Mouse (Mus musculus) embryonic facial prominence, embryonic 10.5 days (tissue): ENCODE measurements around the gene Trmt44. TPM values are rescaled to one million over a fixed set of nuclear protein-coding genes. Genes with fewer than 3 reads are reported as not detected.

ENCODE experiments used
- DNase-seq: peaks from one replicate; pipeline ENCODE4 v3.0.0-alpha.2; 2017; ENCODE audit warnings: low spot score
- H3K27ac ChIP-seq: fragments of 300-500 bp; sonication (generic); replicated peaks from 2 replicates; pipeline ENCODE4 v1.5.1; 2016; ENCODE audit warnings: mild to moderate bottlenecking
- H3K27me3 ChIP-seq: fragments of 300-500 bp; sonication (generic); replicated peaks from 2 replicates; pipeline ENCODE4 v1.6.1; 2016; ENCODE audit warnings: low read depth, mild to moderate bottlenecking; ENCODE audit not compliant: poor library complexity, severe bottlenecking
- H3K36me3 ChIP-seq: fragments of 300-500 bp; sonication (generic); replicated peaks from 2 replicates; pipeline ENCODE4 v1.6.1; 2016; ENCODE audit warnings: mild to moderate bottlenecking, moderate library complexity
- H3K4me1 ChIP-seq: fragments of 300-500 bp; sonication (generic); 2 replicates; pipeline ENCODE4 v1.6.1; 2016
- H3K4me3 ChIP-seq: fragments of 300-500 bp; sonication (generic); 2 replicates; pipeline ENCODE4 v1.5.1; 2016; ENCODE audit warnings: mild to moderate bottlenecking, moderate library complexity
- H3K9me3 ChIP-seq: fragments of 300-500 bp; sonication (generic); 2 replicates; pipeline ENCODE4 v1.6.1; 2016; ENCODE audit warnings: mild to moderate bottlenecking
- WGBS: fragments of 180-500 bp; shearing (Covaris S2); methylation state at CpG from one replicate; pipeline ENCODE4 v1.1.7; 2016; 5-methylcytosine and 5-hydroxymethylcytosine counted together
- polyA plus RNA-seq: library from polyadenylated mRNA; unstranded; fragments of >200 nt; fragmentation: Nextera tagmentation; extraction: Ambion mirVana; gene quantifications from 2 replicates; pipeline ENCODE4 v1.2.1, GENCODE M21; 2016

Gene Trmt44
- polyA plus RNA-seq, 1 experiment from 2014 or later: 10.0 TPM

DNA sequence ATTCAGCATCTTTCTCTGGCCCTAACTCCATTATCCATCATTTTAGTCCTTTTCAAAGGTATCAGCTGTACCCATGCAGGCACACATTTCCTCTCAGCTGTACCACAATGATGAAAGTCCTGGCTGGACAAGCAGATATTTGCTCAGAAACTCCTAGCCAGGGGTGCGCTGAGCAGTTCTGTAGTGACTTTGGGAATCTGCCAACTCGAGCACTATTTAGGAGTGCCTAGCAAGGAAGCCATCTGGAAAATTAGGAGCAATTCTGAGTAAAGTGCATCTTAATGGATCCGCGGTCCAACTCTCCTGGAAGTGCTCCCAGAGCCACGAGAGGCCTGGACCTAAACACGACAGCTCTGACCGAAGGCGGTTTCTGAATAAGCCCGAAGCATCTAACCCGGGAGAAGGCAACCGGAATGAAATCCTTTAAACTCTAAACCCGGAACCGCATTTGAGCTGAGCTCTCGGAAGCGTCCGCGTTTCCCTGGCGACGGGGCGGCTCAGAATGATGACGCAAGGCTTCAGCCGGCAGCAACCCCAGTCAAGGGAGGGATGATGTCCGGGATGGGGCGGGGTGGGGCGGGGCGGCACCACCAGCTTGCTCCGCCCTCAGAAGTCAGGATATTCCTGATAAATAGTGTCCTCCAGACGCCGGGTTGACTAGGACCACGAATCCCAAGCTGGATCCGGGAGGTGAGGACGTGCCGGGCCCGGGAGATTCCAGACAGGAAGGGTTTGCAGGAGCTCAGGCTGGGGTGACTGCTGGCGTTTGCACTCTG lies 7.8 kb upstream of the Trmt44 start, which contains the start of gene Acox3:
Gene Acox3, plus strand, starts transcription at position 596 of the 776 bp plus-strand sequence.
- peak within 1 kb of the TSS; percentile 66 for H3K27ac ChIP-seq
- no peaks in the 10 kb centered on the region for H3K36me3 ChIP-seq
- peaks cover 15% of the 10 kb centered on the region for H3K4me1 ChIP-seq
- WGBS: under 1% methylated on average over 35 of the region's 35 CpGs
- H3K4me3 ChIP-seq: peak within 1 kb of the TSS; percentile 67
- DNase-seq: peak; percentile 95
- no peaks in the 10 kb centered on the region for H3K9me3 ChIP-seq
- no peaks in the 10 kb centered on the region for H3K27me3 ChIP-seq

DNA sequence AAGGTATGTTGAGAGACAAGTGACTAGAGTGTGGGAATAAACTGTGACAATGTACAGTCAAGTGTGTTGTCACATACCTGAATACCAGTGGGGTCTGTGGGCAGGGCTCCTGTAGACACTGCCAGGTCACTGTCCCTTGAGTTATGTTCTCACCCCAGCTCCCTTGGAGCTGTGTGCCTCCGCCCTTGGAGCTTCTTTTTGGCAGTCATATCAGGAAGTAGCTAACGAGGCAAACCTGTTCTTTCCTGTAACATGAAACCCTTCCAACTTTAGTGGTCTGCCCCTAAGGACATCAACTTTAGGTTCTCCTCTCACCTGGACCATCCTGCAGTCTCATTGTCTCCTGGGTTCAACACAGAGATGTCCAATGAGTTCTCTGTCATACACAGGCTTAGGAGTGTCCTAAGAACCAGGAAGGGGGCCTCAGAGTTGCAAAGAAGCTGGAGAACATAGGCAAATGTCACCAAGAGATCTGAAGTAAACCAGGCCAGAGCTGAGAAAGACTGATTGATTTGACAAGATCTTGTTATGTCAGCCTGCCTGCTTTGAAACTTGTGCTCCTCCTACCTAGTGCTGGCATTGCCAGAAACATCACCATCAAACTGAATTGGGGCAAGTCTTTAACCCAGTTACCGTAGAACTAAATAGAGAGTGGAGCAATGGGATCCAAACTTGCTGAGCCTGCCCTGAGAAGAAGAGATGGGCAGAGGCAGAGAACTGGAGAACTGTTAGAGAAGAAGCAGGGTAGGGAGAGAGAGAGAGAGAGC lies 5.5 kb upstream of the Trmt44 start:
- no peak for DNase-seq
- H3K9me3 ChIP-seq: no peaks in the 10 kb centered on the region
- 0 out of 2 replicates have a peak, but pooled peaks cover 3% of the 10 kb centered on the region for H3K27me3 ChIP-seq
- no peak overlapping the region for H3K27ac ChIP-seq
- H3K36me3 ChIP-seq: no peaks in the 10 kb centered on the region
- WGBS: 58% methylated on average over 3 of the region's 3 CpGs
- H3K4me1 ChIP-seq: peaks cover 15% of the 10 kb centered on the region
- H3K4me3 ChIP-seq: no peak overlapping the region

DNA sequence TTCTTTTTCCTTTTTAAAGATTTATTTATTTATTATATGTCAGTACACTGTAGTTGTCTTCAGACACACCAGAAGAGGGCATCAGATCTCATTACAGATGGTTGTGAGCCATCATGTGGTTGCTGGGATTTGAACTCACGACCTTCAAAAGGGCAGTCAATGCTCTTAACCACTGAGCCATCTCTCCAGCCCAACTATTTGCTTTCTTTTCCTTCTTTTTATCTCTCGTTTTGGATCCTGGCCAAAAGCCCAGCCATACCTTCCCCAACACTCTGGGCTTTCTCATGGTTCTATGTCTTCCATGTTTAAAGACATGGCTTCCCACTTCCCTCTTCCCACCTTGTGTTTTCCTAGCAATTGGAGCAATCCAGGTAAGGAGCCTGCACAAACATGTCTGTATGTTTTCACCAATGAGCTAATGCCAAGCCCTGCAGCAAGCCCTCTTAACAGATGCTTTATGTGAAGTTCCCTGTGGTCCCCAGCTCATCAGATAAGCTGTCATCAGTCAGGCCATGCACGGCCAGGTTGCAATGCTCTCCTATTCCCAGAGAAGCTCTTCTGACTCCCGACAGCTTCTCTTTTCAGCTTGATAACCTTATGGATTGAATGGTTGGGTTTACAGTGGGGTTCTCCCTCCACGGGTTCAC lies 4.5 kb upstream of the Trmt44 start:
- Histone ChIP-seq H3K27ac (no peak overlapping the region), H3K4me1 (peaks cover 16% of the 10 kb centered on the region), H3K9me3 (no peaks in the 10 kb centered on the region), H3K4me3 (no peak overlapping the region), H3K27me3 (0 out of 2 replicates have a peak, but pooled peaks cover 3% of the 10 kb centered on the region), H3K36me3 (no peaks in the 10 kb centered on the region)
- no peak for DNase-seq
- 66% methylated on average over 5 of the region's 5 CpGs for WGBS

DNA sequence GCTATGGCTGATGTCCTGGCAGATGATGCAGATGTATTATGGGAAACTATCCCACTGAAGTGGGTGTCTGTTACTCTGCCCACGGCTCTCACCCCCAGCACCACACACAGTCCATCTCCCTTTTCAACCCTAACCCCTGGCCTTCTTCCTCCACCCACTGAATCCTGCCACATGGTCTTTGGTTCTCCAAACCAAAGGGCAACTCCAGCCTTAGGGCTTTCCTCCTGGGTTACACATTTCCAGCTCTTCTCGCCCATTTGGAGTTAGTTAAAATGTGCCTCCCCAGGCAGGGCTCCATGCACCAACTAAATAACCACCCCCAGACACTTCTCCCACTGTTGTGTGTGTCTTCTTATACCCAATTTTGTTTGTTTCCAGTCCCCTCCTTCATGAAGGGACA lies 3.5 kb upstream of the Trmt44 start:
- H3K27ac ChIP-seq: no peak overlapping the region
- no peaks in the 10 kb centered on the region for H3K9me3 ChIP-seq
- no peak for DNase-seq
- WGBS: 75% methylated on average over 2 of the region's 2 CpGs
- H3K4me3 ChIP-seq: no peak overlapping the region
- 0 out of 2 replicates have a peak, but pooled peaks cover 3% of the 10 kb centered on the region for H3K27me3 ChIP-seq
- peaks cover 4% of the 10 kb centered on the region; the same call in 1 of the 2 replicates for H3K36me3 ChIP-seq
- peaks cover 19% of the 10 kb centered on the region for H3K4me1 ChIP-seq

DNA sequence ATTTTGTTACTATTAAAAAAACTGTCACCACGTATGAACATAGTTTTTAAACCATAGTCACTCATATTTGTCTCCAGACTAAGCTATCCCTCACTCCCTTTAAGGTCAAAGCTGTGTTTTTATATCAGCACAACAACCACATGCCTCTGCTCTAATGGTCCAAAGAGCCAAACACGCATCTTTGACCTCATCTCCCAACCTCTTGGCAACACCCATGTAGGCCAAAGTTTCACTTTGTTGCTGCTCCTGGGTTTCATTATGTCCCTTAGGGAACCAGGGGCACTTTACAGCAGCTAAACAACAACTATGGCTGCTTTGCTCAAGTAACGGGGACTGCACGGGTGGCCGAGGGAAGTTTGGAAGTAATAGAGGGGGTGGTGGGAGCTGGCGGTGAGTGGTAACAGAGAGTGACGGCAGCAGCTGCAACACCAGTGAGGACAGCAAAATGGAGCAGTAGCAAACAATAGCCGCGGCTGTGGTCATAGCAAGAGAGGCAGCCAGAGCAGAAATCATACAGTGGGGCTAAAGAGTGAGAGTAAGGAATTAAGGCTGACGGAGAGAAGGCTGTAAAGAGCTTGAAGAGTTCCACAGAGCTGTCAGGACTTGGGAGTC lies 1.6 kb upstream of the Trmt44 start:
- Histone ChIP-seq H3K27me3 (0 out of 2 replicates have a peak, but pooled peaks cover 3% of the 10 kb centered on the region), H3K27ac (no peak overlapping the region)
- no peak for DNase-seq

DNA sequence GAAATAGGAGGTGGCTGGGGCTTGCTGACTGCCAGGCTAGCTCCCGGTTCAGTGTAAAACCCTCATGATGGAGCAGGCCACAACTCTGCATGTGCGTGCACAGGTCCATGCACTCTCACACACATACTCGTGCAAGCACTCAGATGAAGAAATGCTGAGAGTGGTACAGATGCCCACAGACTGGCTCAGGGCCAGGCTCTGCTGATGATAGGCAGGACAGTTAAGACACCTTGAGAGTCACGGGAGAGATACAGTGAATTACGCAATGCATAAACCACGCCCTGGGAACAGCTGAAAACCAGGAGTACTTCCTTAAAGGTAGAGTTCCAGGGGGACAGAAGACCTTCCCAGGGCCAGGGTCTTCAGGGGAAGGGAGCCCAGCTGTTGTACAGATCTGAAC lies 3.3 kb downstream of the Trmt44 start:
- Histone ChIP-seq H3K27me3 (0 out of 2 replicates have a peak, but pooled peaks cover 1% of the 10 kb centered on the region), H3K9me3 (no peaks in the 10 kb centered on the region), H3K4me1 (peaks cover 10% of the 10 kb centered on the region), H3K4me3 (no peak overlapping the region), H3K27ac (no peak overlapping the region), H3K36me3 (peaks cover 72% of the 10 kb centered on the region)
- 89% methylated on average over 6 of the region's 6 CpGs for WGBS
- no peak for DNase-seq

More for the DNA sequence above, 1.6 kb upstream of the Trmt44 start:
- Histone ChIP-seq H3K4me3 (no peak overlapping the region), H3K9me3 (no peaks in the 10 kb centered on the region), H3K4me1 (peaks cover 10% of the 10 kb centered on the region), H3K36me3 (peaks cover 22% of the 10 kb centered on the region)
- 89% methylated on average over 10 of the region's 10 CpGs for WGBS

DNA sequence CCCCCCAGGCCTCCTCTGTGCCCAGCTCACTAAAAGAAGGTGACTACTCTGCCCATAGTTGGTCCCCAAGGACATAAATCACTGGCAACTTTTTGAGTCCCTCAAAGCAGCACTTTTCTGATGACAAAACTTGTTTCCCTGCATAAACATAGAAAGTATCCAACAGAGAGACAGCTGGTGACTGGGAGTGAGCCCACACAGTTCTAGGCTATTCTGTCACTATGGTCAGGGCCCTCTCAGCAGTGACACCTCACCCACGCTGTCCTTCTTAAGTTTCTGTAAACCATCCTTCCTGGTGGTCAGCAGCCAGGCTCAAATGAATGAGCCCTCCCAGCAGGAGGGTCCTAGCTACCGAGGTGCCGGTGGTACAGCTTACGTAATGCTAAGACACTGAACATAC lies 8.2 kb downstream of the Trmt44 start:
- WGBS: 86% methylated on average over 4 of the region's 4 CpGs
- Histone ChIP-seq H3K27ac (no peak overlapping the region), H3K9me3 (no peaks in the 10 kb centered on the region), H3K27me3 (no peaks in the 10 kb centered on the region), H3K4me1 (no peaks in the 10 kb centered on the region), H3K36me3 (peaks cover 100% of the 10 kb centered on the region), H3K4me3 (no peak overlapping the region)
- DNase-seq: no peak

DNA sequence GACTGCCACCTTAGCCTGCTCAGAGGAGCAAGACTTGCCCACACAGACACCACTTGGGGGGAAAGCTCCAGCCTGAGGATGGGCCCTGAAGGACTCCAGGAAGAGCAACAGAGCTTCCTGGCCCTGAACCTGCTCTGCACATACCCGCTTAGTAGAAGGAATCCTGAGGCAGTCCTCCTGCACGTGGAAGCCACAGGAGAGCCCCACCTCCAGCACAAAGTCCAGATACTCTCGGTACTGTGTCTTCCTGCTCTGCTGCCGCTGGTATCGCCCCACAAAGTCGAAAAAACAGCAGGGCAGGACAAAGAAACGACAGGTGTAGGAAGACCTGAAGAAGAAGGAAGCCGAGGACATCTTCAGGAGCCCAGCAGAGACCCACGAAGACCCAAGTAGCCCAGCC lies 9.7 kb downstream of the Trmt44 start:
- peaks cover 100% of the 10 kb centered on the region for H3K36me3 ChIP-seq
- H3K27me3 ChIP-seq: no peaks in the 10 kb centered on the region
- no peak overlapping the region for H3K27ac ChIP-seq
- H3K9me3 ChIP-seq: no peaks in the 10 kb centered on the region
- no peaks in the 10 kb centered on the region for H3K4me1 ChIP-seq
- WGBS: 88% methylated on average over 9 of the region's 9 CpGs
- DNase-seq: no peak
- H3K4me3 ChIP-seq: no peak overlapping the region

DNA sequence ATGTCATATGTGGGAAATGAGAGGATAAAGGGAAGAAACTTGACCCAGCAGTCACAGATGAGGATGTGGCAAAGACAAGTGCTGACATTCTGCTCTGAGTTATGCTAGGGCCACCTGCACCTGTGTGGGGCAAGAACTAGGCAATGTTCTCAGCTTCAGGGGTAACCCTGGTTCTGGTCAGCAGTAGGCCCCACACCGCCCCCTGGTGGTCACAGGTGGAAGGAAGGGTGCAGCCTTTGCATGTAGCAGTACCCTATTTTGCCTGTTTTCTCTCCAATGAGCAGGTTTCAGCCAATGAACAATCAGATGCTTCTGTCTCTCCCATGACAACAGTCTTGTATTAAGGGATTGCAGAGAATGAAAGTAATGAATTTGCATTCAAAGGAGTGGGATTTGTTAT lies 11.4 kb downstream of the Trmt44 start:
- no peak overlapping the region for H3K27ac ChIP-seq
- no peak overlapping the region for H3K4me3 ChIP-seq
- H3K4me1 ChIP-seq: no peaks in the 10 kb centered on the region
- H3K27me3 ChIP-seq: no peaks in the 10 kb centered on the region
- DNase-seq: peak; percentile 88
- H3K36me3 ChIP-seq: peaks cover 99% of the 10 kb centered on the region
- no peaks in the 10 kb centered on the region for H3K9me3 ChIP-seq
- WGBS: 6% methylated on average over 1 of the region's 1 CpGs

DNA sequence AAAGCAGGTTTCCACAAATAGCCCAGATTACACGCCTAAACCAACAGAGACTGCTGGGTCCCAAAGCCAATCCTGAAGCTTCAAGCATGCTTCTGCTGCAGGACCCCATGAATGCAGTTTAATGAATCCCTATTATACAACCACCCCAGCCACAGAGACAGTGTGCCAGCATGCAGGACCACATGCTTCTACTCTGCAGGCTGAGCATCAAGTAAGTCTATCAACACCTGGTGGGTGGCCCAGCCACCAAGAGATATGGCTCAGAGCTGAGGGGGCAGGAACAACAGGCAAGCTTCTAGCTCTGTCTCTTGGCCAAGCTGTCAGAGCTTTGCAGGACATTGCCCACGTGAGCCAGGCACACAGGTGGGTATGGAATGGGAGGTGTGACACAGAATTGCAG lies 12.3 kb downstream of the Trmt44 start:
- H3K9me3 ChIP-seq: no peaks in the 10 kb centered on the region
- no peak overlapping the region for H3K4me3 ChIP-seq
- H3K27me3 ChIP-seq: no peaks in the 10 kb centered on the region
- peaks cover 99% of the 10 kb centered on the region for H3K36me3 ChIP-seq
- no peak overlapping the region for H3K27ac ChIP-seq
- no peak for DNase-seq
- no peaks in the 10 kb centered on the region for H3K4me1 ChIP-seq
- WGBS: 93% methylated on average over 2 of the region's 2 CpGs

DNA sequence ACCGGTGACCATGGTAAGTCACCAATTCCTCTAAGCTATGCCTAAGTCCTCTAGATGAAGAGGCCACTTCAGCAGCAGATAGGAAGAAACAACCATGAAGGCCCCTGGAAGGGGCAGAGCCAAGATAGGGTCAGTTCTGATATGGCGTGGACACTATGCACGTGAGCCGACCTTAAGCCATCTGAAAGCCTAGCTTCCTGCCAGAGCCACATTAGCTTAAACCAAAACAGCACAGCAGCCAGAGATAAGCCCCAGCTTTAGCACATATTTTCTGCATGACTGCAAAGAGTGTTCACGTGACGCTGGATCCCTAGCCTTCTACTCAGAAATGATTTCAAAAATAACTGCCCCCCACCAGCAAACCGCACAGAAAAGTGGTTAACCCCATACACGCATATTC lies 15.4 kb downstream of the Trmt44 start:
- WGBS: 87% methylated on average over 8 of the region's 8 CpGs
- no peaks in the 10 kb centered on the region for H3K27me3 ChIP-seq

DNA sequence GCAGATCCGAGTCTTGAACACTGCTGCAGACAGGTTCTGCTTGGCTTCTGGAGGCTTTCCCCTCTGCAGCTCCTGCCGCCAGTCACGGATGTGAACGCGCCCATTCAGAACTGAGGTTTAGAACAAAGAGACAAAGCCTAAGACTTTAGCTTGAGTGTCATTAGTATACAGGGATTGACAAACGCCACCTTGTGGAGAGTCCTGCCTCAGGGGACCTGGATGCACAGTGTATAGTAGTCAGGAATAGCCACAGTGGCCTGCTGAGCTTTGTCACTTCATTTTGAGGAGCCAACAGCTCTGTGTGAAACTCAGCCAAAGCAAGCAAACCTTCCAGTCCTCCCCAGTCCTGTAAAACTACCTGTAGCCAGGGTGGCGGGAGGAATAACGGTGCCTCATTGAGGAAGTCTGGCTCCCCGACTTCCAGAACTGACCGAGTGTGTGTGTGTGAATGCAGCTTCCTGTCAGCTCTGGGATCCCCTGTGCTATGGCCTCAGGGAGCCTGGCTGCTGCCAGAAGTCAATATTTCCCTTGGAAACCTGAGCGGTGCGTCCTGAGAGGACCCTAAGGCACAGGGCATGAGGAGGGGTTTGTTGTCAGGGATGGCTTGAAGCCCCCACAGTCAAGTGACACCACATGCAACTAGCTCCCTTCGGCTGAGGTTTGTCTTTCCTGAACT lies 16.8 kb downstream of the Trmt44 start:
- 68% methylated on average over 13 of the region's 13 CpGs for WGBS
- peak; percentile 22 for DNase-seq

More for the DNA sequence above, 15.4 kb downstream of the Trmt44 start:
- Histone ChIP-seq H3K27ac (no peak overlapping the region), H3K36me3 (peaks cover 99% of the 10 kb centered on the region), H3K4me3 (no peak overlapping the region), H3K4me1 (no peaks in the 10 kb centered on the region), H3K9me3 (no peaks in the 10 kb centered on the region)
- DNase-seq: no peak

More for the DNA sequence above, 16.8 kb downstream of the Trmt44 start:
- Histone ChIP-seq H3K27ac (peak overlapping the region; percentile 12; the same call in 1 of the 2 replicates), H3K9me3 (no peaks in the 10 kb centered on the region), H3K4me1 (no peaks in the 10 kb centered on the region), H3K27me3 (no peaks in the 10 kb centered on the region), H3K4me3 (no peak overlapping the region), H3K36me3 (peaks cover 95% of the 10 kb centered on the region)
